Mouse (Mus musculus) myocyte (in vitro differentiated cells): Measurements from ENCODE around the gene Htr6.

Experiments used
- POLR2A ChIP-seq: IDR thresholded peaks from one replicate; pipeline ENCODE4 v1.6.1; 2011; ENCODE audit warnings: low read depth, mild to moderate bottlenecking, control low read depth, moderate library complexity; ENCODE audit not compliant: insufficient read length
- TCF3 ChIP-seq: IDR thresholded peaks from one replicate; pipeline ENCODE4 v1.6.1; 2011; ENCODE audit warnings: low read depth, control low read depth; ENCODE audit not compliant: insufficient read length

- TF ChIP-seq POLR2A: no peak
- TF ChIP-seq TCF3: no peak
Observed at GRCm38 (mm10) chr4:139111421-139111820, 36.1 kb upstream of the Htr6 start.
